Mouse (Mus musculus): ENCODE results near the gene Kcnh8. TPM values are rescaled to one million over a fixed set of nuclear protein-coding genes. Genes with fewer than 3 reads are reported as not detected.

Kcnh8 gene
- polyA plus RNA-seq, 1 experiment from 2014 or later, result 1.9 TPM

DNA sequence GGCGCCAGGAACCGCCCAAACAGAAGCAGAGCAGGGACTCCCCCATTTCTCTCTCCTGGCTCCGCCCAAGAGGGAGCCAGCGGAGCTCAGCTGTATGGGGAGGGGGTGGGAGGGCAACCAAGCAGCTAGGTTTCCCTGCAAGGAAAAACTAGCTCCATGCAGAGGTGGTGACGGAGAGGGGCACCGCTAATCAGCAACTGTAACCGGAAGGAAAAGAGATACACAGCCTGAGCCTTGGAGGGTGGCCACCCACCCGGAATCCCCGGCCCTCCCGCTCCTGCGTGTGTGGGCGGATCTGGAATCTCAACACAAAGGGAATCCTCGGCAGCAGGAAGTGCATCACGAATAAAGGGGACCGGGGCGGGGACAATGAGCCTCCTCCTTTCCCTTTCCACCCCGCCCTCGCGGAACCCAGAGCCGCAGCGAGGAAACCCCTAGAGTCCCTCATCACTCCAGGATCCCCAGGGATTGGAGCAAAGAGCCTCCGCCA, 1.6 kb upstream of the Kcnh8 start:
- Histone ChIP-seq H3K9ac (ENCODE audit: low read length) (peak overlapping the region; percentile 75), H3K9me3 (ENCODE audit: control insufficient read depth, low read length) (no peaks in the 10 kb centered on the region), H3K4me1 (replicated peaks; ENCODE audit: control insufficient read depth, insufficient read depth, low read length) (no peaks in the 10 kb centered on the region), H3K27ac (ENCODE audit: low read depth, low read length) (peak overlapping the region; percentile 82), H3K36me3 (ENCODE audit: control insufficient read depth, insufficient read depth, low read length) (no peaks in the 10 kb centered on the region), H3K4me3 (ENCODE audit: low read depth, low read length) (peak overlapping the region; percentile 50), H3K27me3 (ENCODE audit: control insufficient read depth, insufficient read depth, low read length) (peaks cover 6% of the 10 kb centered on the region; the same call in 1 of the 2 replicates), H3K4me2 (ENCODE audit: low read depth, low read length, severe bottlenecking) (peak overlapping the region; percentile 95)
- WGBS, result under 1% methylated on average over 22 of the region's 22 CpGs
- DNase-seq (ENCODE audit: low spot score), result peak; percentile 89
- ATAC-seq (replicated peaks; ENCODE audit: low FRiP score), result peak; percentile 93

DNA sequence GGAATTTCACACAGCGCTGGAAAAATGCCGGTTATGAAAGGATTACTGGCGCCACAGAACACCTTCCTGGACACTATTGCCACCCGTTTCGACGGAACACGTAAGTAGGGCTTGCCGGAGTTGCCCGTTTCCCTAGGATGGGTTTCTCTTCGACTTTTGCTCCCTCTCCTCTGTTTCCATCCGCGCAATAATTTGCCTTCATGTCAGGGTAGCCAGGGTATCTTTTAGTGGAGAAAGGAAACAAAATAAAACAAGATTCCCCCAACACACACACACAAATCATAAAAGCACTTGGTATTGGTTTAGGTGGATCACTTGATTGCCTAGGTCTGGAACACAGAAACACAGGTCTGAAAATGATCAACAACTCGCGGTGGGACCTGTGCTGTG, 267 bp downstream of the Kcnh8 start:
- WGBS, result 1% methylated on average over 14 of the region's 14 CpGs
- no peak overlapping the region for H3K27ac ChIP-seq (ENCODE audit: low read depth, low read length)
- DNase-seq (ENCODE audit: low spot score), result peak; percentile 50
- ATAC-seq (replicated peaks; ENCODE audit: low FRiP score), result no peak
- H3K4me1 ChIP-seq (replicated peaks; ENCODE audit: control insufficient read depth, insufficient read depth, low read length), result no peaks in the 10 kb centered on the region
- H3K4me3 ChIP-seq (ENCODE audit: low read depth, low read length), result peak overlapping the region; percentile 50
- H3K9ac ChIP-seq (ENCODE audit: low read length), result peak overlapping the region; percentile 75
- H3K27me3 ChIP-seq (ENCODE audit: control insufficient read depth, insufficient read depth, low read length), result peaks cover 6% of the 10 kb centered on the region; the same call in 1 of the 2 replicates
- H3K36me3 ChIP-seq (ENCODE audit: control insufficient read depth, insufficient read depth, low read length), result no peaks in the 10 kb centered on the region
- no peaks in the 10 kb centered on the region for H3K9me3 ChIP-seq (ENCODE audit: control insufficient read depth, low read length)
- peak overlapping the region; percentile 95 for H3K4me2 ChIP-seq (ENCODE audit: low read depth, low read length, severe bottlenecking)

DNA sequence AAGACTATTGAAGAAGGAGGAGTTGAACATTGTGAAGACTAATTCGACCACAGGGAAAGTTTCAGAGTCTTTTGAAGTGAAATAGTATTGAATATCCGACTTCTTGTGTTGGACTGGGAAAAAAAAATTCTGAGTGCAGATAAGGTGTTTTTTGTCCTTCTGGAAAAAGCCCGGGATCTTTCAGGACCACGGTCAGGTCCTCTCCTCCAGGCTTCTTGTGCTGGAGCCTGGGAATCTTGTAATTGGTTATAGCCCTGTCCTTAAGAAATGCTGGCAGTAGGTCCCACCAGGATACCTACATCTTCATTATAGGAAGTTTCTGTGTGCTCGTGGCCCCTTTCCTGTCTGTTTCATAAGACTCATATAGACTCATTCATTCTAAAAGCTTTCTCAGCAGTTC, 902 bp downstream of the Kcnh8 start:
- 6% methylated on average over 5 of the region's 5 CpGs for WGBS
- H3K27ac ChIP-seq (ENCODE audit: low read depth, low read length), result no peak overlapping the region
- DNase-seq (ENCODE audit: low spot score) (peak; percentile 53), ATAC-seq (replicated peaks; ENCODE audit: low FRiP score) (no peak)
- no peaks in the 10 kb centered on the region for H3K36me3 ChIP-seq (ENCODE audit: control insufficient read depth, insufficient read depth, low read length)
- H3K9me3 ChIP-seq (ENCODE audit: control insufficient read depth, low read length), result no peaks in the 10 kb centered on the region
- H3K4me1 ChIP-seq (replicated peaks; ENCODE audit: control insufficient read depth, insufficient read depth, low read length), result no peaks in the 10 kb centered on the region
- H3K4me3 ChIP-seq (ENCODE audit: low read depth, low read length), result peak overlapping the region; percentile 50; the same call in 1 of the 2 replicates
- peak overlapping the region; percentile 95; the same call in 1 of the 2 replicates for H3K4me2 ChIP-seq (ENCODE audit: low read depth, low read length, severe bottlenecking)
- no peak overlapping the region for H3K9ac ChIP-seq (ENCODE audit: low read length)
- H3K27me3 ChIP-seq (ENCODE audit: control insufficient read depth, insufficient read depth, low read length), result peaks cover 6% of the 10 kb centered on the region; the same call in 1 of the 2 replicates

DNA sequence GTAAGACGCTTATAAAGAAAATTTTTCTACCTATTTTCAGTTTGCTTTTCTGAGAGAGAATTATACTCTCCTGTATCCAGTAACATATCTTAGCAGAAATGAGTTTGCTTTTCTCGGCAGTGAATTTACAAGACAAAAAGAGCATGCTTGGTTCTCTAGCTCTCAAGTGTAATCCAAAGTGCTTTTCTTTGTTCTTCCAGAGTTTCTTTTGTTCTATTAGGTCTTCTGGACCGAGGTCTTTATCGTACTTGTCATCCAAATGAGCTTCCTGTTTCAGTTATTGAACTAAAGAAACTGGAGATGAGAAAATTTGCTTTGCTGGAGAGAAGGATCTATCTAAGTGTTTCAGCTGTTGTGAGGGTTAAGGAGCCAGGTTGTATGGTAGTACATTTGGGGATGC, 8.9 kb downstream of the Kcnh8 start:
- no peaks in the 10 kb centered on the region for H3K4me1 ChIP-seq (replicated peaks; ENCODE audit: control insufficient read depth, insufficient read depth, low read length)
- DNase-seq (ENCODE audit: low spot score), result no peak
- H3K27ac ChIP-seq (ENCODE audit: low read depth, low read length), result no peak overlapping the region
- no peaks in the 10 kb centered on the region for H3K27me3 ChIP-seq (ENCODE audit: control insufficient read depth, insufficient read depth, low read length)
- no peak overlapping the region for H3K4me2 ChIP-seq (ENCODE audit: low read depth, low read length, severe bottlenecking)
- 51% methylated on average over 4 of the region's 4 CpGs for WGBS
- no peaks in the 10 kb centered on the region for H3K9me3 ChIP-seq (ENCODE audit: control insufficient read depth, low read length)
- no peak overlapping the region for H3K4me3 ChIP-seq (ENCODE audit: low read depth, low read length)
- no peaks in the 10 kb centered on the region for H3K36me3 ChIP-seq (ENCODE audit: control insufficient read depth, insufficient read depth, low read length)
- no peak overlapping the region for H3K9ac ChIP-seq (ENCODE audit: low read length)
- no peak for ATAC-seq (replicated peaks; ENCODE audit: low FRiP score)

DNA sequence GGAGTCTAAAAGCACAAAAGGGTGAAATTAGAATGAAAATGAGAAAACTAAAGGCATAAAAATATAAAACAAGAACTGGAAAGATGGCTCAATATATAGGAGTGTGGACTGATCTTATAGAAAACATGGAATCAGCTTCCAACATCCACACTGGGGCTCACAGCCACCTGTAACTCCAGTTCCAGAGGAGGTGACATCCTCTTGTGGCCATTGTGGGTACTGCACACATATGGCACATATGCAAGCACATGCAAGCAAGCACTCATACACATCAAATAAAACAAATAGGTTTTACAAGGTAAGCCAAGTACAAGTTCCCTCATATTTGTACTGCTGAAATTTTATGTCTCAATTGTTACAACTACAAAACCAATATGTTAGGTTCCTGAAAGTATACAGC, 46.7 kb downstream of the Kcnh8 start:
- no peak for ATAC-seq (replicated peaks; ENCODE audit: low FRiP score)
- no peak overlapping the region for H3K4me3 ChIP-seq (ENCODE audit: low read depth, low read length)
- H3K4me2 ChIP-seq (ENCODE audit: low read depth, low read length, severe bottlenecking), result no peak overlapping the region
- no peaks in the 10 kb centered on the region for H3K9me3 ChIP-seq (ENCODE audit: control insufficient read depth, low read length)
- H3K27me3 ChIP-seq (ENCODE audit: control insufficient read depth, insufficient read depth, low read length), result no peaks in the 10 kb centered on the region
- H3K9ac ChIP-seq (ENCODE audit: low read length), result no peak overlapping the region
- H3K36me3 ChIP-seq (ENCODE audit: control insufficient read depth, insufficient read depth, low read length), result no peaks in the 10 kb centered on the region
- no peak for DNase-seq (ENCODE audit: low spot score)
- no peaks in the 10 kb centered on the region for H3K4me1 ChIP-seq (replicated peaks; ENCODE audit: control insufficient read depth, insufficient read depth, low read length)
- H3K27ac ChIP-seq (ENCODE audit: low read depth, low read length), result no peak overlapping the region

DNA sequence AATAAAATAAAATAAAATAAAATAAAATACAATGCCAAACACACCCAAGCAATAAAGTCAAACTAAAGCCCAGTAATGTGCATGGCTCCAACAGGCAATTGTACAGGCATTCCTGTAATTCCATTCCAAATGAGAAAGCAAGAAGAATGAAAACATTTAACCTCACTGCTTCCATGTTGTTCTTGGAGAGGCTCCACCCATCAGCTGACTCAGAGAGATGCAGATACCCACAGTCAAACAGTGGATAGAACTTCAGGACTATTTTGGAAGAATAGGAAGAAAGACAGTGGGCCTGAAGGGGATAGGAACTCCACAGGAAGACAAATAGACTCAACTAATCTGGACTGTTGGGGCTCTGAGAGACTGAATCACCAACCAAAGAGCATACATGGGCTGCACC, 89.5 kb downstream of the Kcnh8 start:
- H3K4me1 ChIP-seq (replicated peaks; ENCODE audit: control insufficient read depth, insufficient read depth, low read length), result no peaks in the 10 kb centered on the region
- no peak overlapping the region for H3K9ac ChIP-seq (ENCODE audit: low read length)
- ATAC-seq (replicated peaks; ENCODE audit: low FRiP score), result no peak
- H3K27me3 ChIP-seq (ENCODE audit: control insufficient read depth, insufficient read depth, low read length), result no peaks in the 10 kb centered on the region
- H3K36me3 ChIP-seq (ENCODE audit: control insufficient read depth, insufficient read depth, low read length), result no peaks in the 10 kb centered on the region
- H3K4me2 ChIP-seq (ENCODE audit: low read depth, low read length, severe bottlenecking), result no peak overlapping the region
- no peaks in the 10 kb centered on the region for H3K9me3 ChIP-seq (ENCODE audit: control insufficient read depth, low read length)
- no peak overlapping the region for H3K4me3 ChIP-seq (ENCODE audit: low read depth, low read length)
- H3K27ac ChIP-seq (ENCODE audit: low read depth, low read length), result no peak overlapping the region
- no peak for DNase-seq (ENCODE audit: low spot score)

DNA sequence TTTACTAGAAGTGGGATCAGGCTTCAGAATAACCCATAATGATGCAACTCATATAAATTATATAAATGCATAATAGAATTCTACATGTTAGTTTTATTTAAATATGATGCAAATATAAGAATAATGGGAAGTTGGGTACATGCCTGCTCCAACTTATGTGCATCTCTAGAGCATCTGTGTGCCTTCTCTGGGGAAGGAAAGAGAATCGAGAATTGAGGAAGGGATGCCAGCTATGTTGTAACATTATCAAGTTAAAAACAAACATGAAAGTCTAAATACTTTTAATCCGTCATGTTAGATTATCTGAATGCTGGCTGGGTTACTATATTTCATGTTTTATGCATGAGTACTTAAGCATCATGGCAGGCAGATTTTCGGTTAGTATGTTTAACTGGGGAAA, 99.4 kb downstream of the Kcnh8 start:
- H3K9ac ChIP-seq (ENCODE audit: low read length), result no peak overlapping the region
- WGBS, result 90% methylated on average over 3 of the region's 3 CpGs

DNA sequence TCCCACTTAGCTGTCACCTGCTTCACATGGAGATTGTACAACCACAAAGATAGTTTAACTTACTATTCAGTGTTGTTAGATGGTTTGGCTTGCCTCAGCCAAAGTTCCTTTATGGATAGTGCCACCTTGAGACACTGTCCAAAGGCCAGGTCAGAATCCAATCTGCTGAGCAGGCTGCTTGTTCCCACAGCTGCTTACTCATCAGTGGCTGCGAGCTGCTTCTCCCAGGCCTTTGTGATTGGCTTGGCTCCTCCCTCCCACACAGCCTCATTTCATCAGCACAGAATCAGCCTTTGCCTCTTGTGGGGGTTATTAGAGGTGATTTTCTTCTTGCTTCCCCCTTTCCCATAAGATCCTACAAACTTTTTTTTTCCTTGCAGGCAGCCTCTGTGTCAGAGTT, 109.8 kb downstream of the Kcnh8 start:
- 13% methylated on average over 1 of the region's 1 CpGs for WGBS
- no peaks in the 10 kb centered on the region for H3K9me3 ChIP-seq (ENCODE audit: control insufficient read depth, low read length)
- H3K4me1 ChIP-seq (replicated peaks; ENCODE audit: control insufficient read depth, insufficient read depth, low read length), result no peaks in the 10 kb centered on the region
- ATAC-seq (replicated peaks; ENCODE audit: low FRiP score) (peak; percentile 78), DNase-seq (ENCODE audit: low spot score) (no peak)
- no peak overlapping the region for H3K4me2 ChIP-seq (ENCODE audit: low read depth, low read length, severe bottlenecking)
- H3K36me3 ChIP-seq (ENCODE audit: control insufficient read depth, insufficient read depth, low read length), result no peaks in the 10 kb centered on the region
- H3K4me3 ChIP-seq (ENCODE audit: low read depth, low read length), result no peak overlapping the region
- no peaks in the 10 kb centered on the region for H3K27me3 ChIP-seq (ENCODE audit: control insufficient read depth, insufficient read depth, low read length)
- no peak overlapping the region for H3K27ac ChIP-seq (ENCODE audit: low read depth, low read length)
- H3K9ac ChIP-seq (ENCODE audit: low read length), result no peak overlapping the region

More for the DNA sequence above, 99.4 kb downstream of the Kcnh8 start:
- H3K27me3 ChIP-seq (ENCODE audit: control insufficient read depth, insufficient read depth, low read length), result no peaks in the 10 kb centered on the region
- no peaks in the 10 kb centered on the region for H3K4me1 ChIP-seq (replicated peaks; ENCODE audit: control insufficient read depth, insufficient read depth, low read length)
- no peaks in the 10 kb centered on the region for H3K36me3 ChIP-seq (ENCODE audit: control insufficient read depth, insufficient read depth, low read length)
- H3K9me3 ChIP-seq (ENCODE audit: control insufficient read depth, low read length), result no peaks in the 10 kb centered on the region
- H3K27ac ChIP-seq (ENCODE audit: low read depth, low read length), result no peak overlapping the region
- no peak overlapping the region for H3K4me3 ChIP-seq (ENCODE audit: low read depth, low read length)
- no peak overlapping the region for H3K4me2 ChIP-seq (ENCODE audit: low read depth, low read length, severe bottlenecking)
- DNase-seq (ENCODE audit: low spot score), result no peak
- no peak for ATAC-seq (replicated peaks; ENCODE audit: low FRiP score)

DNA sequence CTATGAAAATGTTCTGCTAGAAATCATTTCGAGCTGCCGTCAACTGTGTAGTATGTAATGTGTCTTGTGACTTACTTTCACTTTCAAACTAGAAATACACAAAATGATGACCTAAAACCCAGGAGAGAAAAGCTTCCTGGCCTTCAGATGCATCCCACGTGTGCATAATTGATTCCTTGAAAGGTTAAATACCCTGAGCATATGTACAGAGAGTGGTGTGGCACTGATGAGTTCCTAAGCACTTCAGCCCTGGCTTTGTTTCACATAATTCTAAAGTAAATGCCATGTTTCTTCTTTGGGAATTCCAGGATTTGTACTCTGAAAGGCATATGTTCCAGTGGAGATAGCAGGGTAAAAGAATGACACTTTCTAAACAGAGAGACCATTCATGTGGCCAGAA, 119.7 kb downstream of the Kcnh8 start:
- no peak overlapping the region for H3K4me2 ChIP-seq (ENCODE audit: low read depth, low read length, severe bottlenecking)
- WGBS, result 81% methylated on average over 3 of the region's 3 CpGs
- H3K4me1 ChIP-seq (replicated peaks; ENCODE audit: control insufficient read depth, insufficient read depth, low read length), result no peaks in the 10 kb centered on the region
- H3K4me3 ChIP-seq (ENCODE audit: low read depth, low read length), result no peak overlapping the region
- H3K36me3 ChIP-seq (ENCODE audit: control insufficient read depth, insufficient read depth, low read length), result no peaks in the 10 kb centered on the region
- ATAC-seq (replicated peaks; ENCODE audit: low FRiP score) (no peak), DNase-seq (ENCODE audit: low spot score) (no peak)
- no peak overlapping the region for H3K9ac ChIP-seq (ENCODE audit: low read length)
- no peaks in the 10 kb centered on the region for H3K27me3 ChIP-seq (ENCODE audit: control insufficient read depth, insufficient read depth, low read length)
- no peaks in the 10 kb centered on the region for H3K9me3 ChIP-seq (ENCODE audit: control insufficient read depth, low read length)
- H3K27ac ChIP-seq (ENCODE audit: low read depth, low read length), result no peak overlapping the region
